In genomic region chr6:112756866-112757265, GRCm38 (mm10) we compare ENCODE assay signal across 22 mouse cellular contexts.
DNase-seq lines count a peak whose midpoint lies in the region; ATAC-seq and TF ChIP-seq lines count a peak whose summit lies in the region.
"Had no signal": no experiment of that assay in that cellular context is flagged by ENCODE, and none has a peak within 500 bp of the region (broad histone marks: within the 10 kb centered on the region; RNA-seq: fewer than 3 reads in every experiment).

No protein-coding gene starts in this region.

- no peak overlapping the region for H3K4me3 ChIP-seq in forebrain, embryonic 13.5 days
- H3K4me3 ChIP-seq in forebrain, embryonic 14.5 days (ENCODE audit: low read depth, low read length): no peak overlapping the region
- H3K4me3 ChIP-seq in midbrain, embryonic 12.5 days: no peak overlapping the region
- no peak overlapping the region for H3K4me3 ChIP-seq in midbrain, embryonic 16.5 days (ENCODE audit: low read depth, low read length)
- H3K4me3 ChIP-seq in limb, embryonic 10.5 days: no peak overlapping the region
- no peak overlapping the region for H3K4me3 ChIP-seq in heart, adult 2 months
- H3K4me3 ChIP-seq: embryonic facial prominence, embryonic 15.5 days had no signal

- H3K27me3 ChIP-seq in forebrain, embryonic 13.5 days: no peaks in the 10 kb centered on the region
- H3K27me3 ChIP-seq in forebrain, embryonic 14.5 days (replicated peaks; ENCODE audit: control insufficient read depth, insufficient read depth, low read length): no peaks in the 10 kb centered on the region
- H3K27me3 ChIP-seq in midbrain, embryonic 12.5 days: no peaks in the 10 kb centered on the region
- no peaks in the 10 kb centered on the region for H3K27me3 ChIP-seq in midbrain, embryonic 16.5 days (ENCODE audit: control insufficient read depth, insufficient read depth, low read depth, low read length)
- H3K27me3 ChIP-seq in limb, embryonic 10.5 days (ENCODE audit: low read depth, poor library complexity, severe bottlenecking): no peaks in the 10 kb centered on the region
- no peaks in the 10 kb centered on the region for H3K27me3 ChIP-seq in heart, adult 2 months (ENCODE audit: control insufficient read depth, insufficient read depth, low read length)
- H3K27me3 ChIP-seq: embryonic facial prominence, embryonic 15.5 days had no signal

- no peak for ATAC-seq in forebrain, embryonic 13.5 days
- ATAC-seq in forebrain, embryonic 14.5 days: no peak
- ATAC-seq in midbrain, embryonic 12.5 days (ENCODE audit: low FRiP score, low read depth): no peak
- ATAC-seq in midbrain, embryonic 16.5 days: no peak
- ATAC-seq: hindbrain, postnatal 0 days; intestine, embryonic 16.5 days; liver, postnatal 0 days; lung, postnatal 0 days had no signal

- H3K4me2 ChIP-seq in forebrain, embryonic 13.5 days: no peak overlapping the region
- H3K4me2 ChIP-seq in forebrain, embryonic 14.5 days (ENCODE audit: low read length): no peak overlapping the region
- no peak overlapping the region for H3K4me2 ChIP-seq in midbrain, embryonic 12.5 days (replicated peaks)
- no peak overlapping the region for H3K4me2 ChIP-seq in midbrain, embryonic 16.5 days (ENCODE audit: low read length)
- H3K4me2 ChIP-seq: embryonic facial prominence, embryonic 15.5 days; heart, embryonic 11.5 days; liver, embryonic 11.5 days had no signal

- H3K27ac ChIP-seq in forebrain, embryonic 13.5 days: peak overlapping the region; percentile 48; the same call in 1 of the 2 replicates
- no peak overlapping the region for H3K27ac ChIP-seq in forebrain, embryonic 14.5 days (ENCODE audit: low read depth, low read length)
- H3K27ac ChIP-seq in midbrain, embryonic 12.5 days (replicated peaks): peak overlapping the region; percentile 7; the same call in 1 of the 2 replicates
- H3K27ac ChIP-seq in midbrain, embryonic 16.5 days (ENCODE audit: low read length): no peak overlapping the region
- H3K27ac ChIP-seq in limb, embryonic 10.5 days: 0 out of 2 replicates have a peak overlapping the region, but pooled peaks have one; percentile 10
- H3K27ac ChIP-seq in heart, adult 2 months: no peak overlapping the region
- H3K27ac ChIP-seq: hindbrain, postnatal 0 days; macrophage had no signal

- no peaks in the 10 kb centered on the region for H3K4me1 ChIP-seq in forebrain, embryonic 13.5 days
- no peaks in the 10 kb centered on the region for H3K4me1 ChIP-seq in forebrain, embryonic 14.5 days (ENCODE audit: control insufficient read depth, insufficient read depth, low read length)
- no peaks in the 10 kb centered on the region for H3K4me1 ChIP-seq in midbrain, embryonic 12.5 days
- H3K4me1 ChIP-seq in midbrain, embryonic 16.5 days (ENCODE audit: control insufficient read depth, insufficient read depth, low read length): no peaks in the 10 kb centered on the region
- peaks cover 43% of the 10 kb centered on the region for H3K4me1 ChIP-seq in limb, embryonic 10.5 days
- H3K4me1 ChIP-seq in heart, adult 2 months (ENCODE audit: control insufficient read depth, insufficient read depth, low read length): no peaks in the 10 kb centered on the region

- H3K9me3 ChIP-seq in forebrain, embryonic 13.5 days (replicated peaks): no peaks in the 10 kb centered on the region
- no peaks in the 10 kb centered on the region for H3K9me3 ChIP-seq in forebrain, embryonic 14.5 days (replicated peaks; ENCODE audit: control insufficient read depth, low read length)
- H3K9me3 ChIP-seq in midbrain, embryonic 12.5 days: no peaks in the 10 kb centered on the region
- no peaks in the 10 kb centered on the region for H3K9me3 ChIP-seq in midbrain, embryonic 16.5 days (replicated peaks; ENCODE audit: control insufficient read depth, low read length, poor library complexity, severe bottlenecking)
- H3K9me3 ChIP-seq in limb, embryonic 10.5 days (replicated peaks): no peaks in the 10 kb centered on the region
- H3K9me3 ChIP-seq: embryonic facial prominence, embryonic 15.5 days had no signal

- H3K9ac ChIP-seq in forebrain, embryonic 13.5 days: no peak overlapping the region
- H3K9ac ChIP-seq in forebrain, embryonic 14.5 days (ENCODE audit: low read length): no peak overlapping the region
- H3K9ac ChIP-seq in midbrain, embryonic 12.5 days (replicated peaks): no peak overlapping the region
- H3K9ac ChIP-seq in midbrain, embryonic 16.5 days (ENCODE audit: low read depth, low read length): no peak overlapping the region
- no peak overlapping the region for H3K9ac ChIP-seq in heart, adult 2 months (ENCODE audit: low read depth, low read length)
- H3K9ac ChIP-seq: embryonic facial prominence, embryonic 15.5 days; liver, postnatal 0 days had no signal

- WGBS in forebrain, embryonic 13.5 days: 75% methylated on average over 4 of the region's 4 CpGs
- 67% methylated on average over 4 of the region's 4 CpGs for WGBS in forebrain, embryonic 14.5 days
- WGBS in midbrain, embryonic 12.5 days: 82% methylated on average over 4 of the region's 4 CpGs
- WGBS in midbrain, embryonic 16.5 days: 69% methylated on average over 4 of the region's 4 CpGs
- 75% methylated on average over 4 of the region's 4 CpGs for WGBS in limb, embryonic 10.5 days
- 26% methylated on average over 4 of the region's 4 CpGs for WGBS in heart, adult 2 months

- no peaks in the 10 kb centered on the region for H3K79me2 ChIP-seq in heart, adult 2 months (replicated peaks; ENCODE audit: control insufficient read depth, insufficient read depth, low read length)

- TF ChIP-seq CTCF in heart, adult 2 months (IDR thresholded peaks at IDR 0.05): no peak

- DNase-seq in forebrain, embryonic 14.5 days (ENCODE audit: low spot score): no peak
- peak; percentile 11 for DNase-seq in NIH3T3 (ENCODE audit: low read depth)
- no peak for DNase-seq in limb, embryonic 10.5 days (ENCODE audit: low spot score)
- DNase-seq in left cerebral cortex, adult 9 months (ENCODE audit: low spot score in 2 of 2): no peak
- DNase-seq in heart, adult 2 months: no peak
- DNase-seq: adrenal gland, postnatal 10 days; cerebellum, adult 18-20 months; cerebellum, postnatal 25 days; kidney, postnatal 25 days; liver, postnatal 0 days; right cerebral cortex, postnatal 14 days had no signal

- no peak for TF ChIP-seq POLR2A in heart, adult 2 months (IDR thresholded peaks at IDR 0.05; ENCODE audit: insufficient read depth, low read depth, low read length)

- peaks cover 76% of the 10 kb centered on the region for H3K36me3 ChIP-seq in forebrain, embryonic 13.5 days (ENCODE audit: poor library complexity, severe bottlenecking)
- peaks cover 72% of the 10 kb centered on the region for H3K36me3 ChIP-seq in forebrain, embryonic 14.5 days (ENCODE audit: control insufficient read depth, insufficient read depth, low read length)
- H3K36me3 ChIP-seq in midbrain, embryonic 12.5 days: peaks cover 87% of the 10 kb centered on the region
- peaks cover 15% of the 10 kb centered on the region for H3K36me3 ChIP-seq in midbrain, embryonic 16.5 days (ENCODE audit: control insufficient read depth, insufficient read depth, low read length)
- no peaks in the 10 kb centered on the region for H3K36me3 ChIP-seq in limb, embryonic 10.5 days
- no peaks in the 10 kb centered on the region for H3K36me3 ChIP-seq in heart, adult 2 months (ENCODE audit: control insufficient read depth, insufficient read depth, low read length)
- H3K36me3 ChIP-seq: embryonic facial prominence, embryonic 15.5 days; G1E had no signal

- TF ChIP-seq EP300 in heart, adult 2 months (IDR thresholded peaks at IDR 0.05; ENCODE audit: insufficient read depth, low read depth, low read length): no peak

- intact Hi-C loops in heart, adult 2 months (cut with DNase I): no loop called here

Comparison
In these comparisons a context has a peak if more than half of its experiments do, and no peak if none do; other contexts are left out.
1. H3K27ac ChIP-seq: peak in forebrain, embryonic 13.5 days (single experiment), midbrain, embryonic 12.5 days (single experiment) and limb, embryonic 10.5 days (single experiment); none in forebrain, embryonic 14.5 days (single experiment), midbrain, embryonic 16.5 days (single experiment) and heart, adult 2 months (single experiment).